Mouse (Mus musculus) layer of hippocampus, postnatal 10 days (tissue): ENCODE results near the gene Pym1. TPM values are rescaled to one million over a fixed set of nuclear protein-coding genes. Genes with fewer than 3 reads are reported as not detected.

Experiments used
- DNase-seq, 2 experiments: peaks; one replicate each; pipeline ENCODE4 v3.0.0; 2021; ENCODE audit warnings: low spot score in 2 of 2
- total RNA-seq, 2 experiments: library from RNA; stranded (reverse); gene quantifications; 2 replicates each; pipeline ENCODE4 v1.2.3; 2021

The Pym1 gene
- total RNA-seq, 2 experiments from 2014 or later, result 34.9 to 35.1 TPM

GRCm38 (mm10) chr10:128744680-128745601, 2.7 kb upstream of the Pym1 start, which contains the start of gene Dgka:
Gene Dgka (minus strand): TSS chr10:128744855.
- DNase-seq, result peak in 1 of 2 experiments; percentile 14

DNA sequence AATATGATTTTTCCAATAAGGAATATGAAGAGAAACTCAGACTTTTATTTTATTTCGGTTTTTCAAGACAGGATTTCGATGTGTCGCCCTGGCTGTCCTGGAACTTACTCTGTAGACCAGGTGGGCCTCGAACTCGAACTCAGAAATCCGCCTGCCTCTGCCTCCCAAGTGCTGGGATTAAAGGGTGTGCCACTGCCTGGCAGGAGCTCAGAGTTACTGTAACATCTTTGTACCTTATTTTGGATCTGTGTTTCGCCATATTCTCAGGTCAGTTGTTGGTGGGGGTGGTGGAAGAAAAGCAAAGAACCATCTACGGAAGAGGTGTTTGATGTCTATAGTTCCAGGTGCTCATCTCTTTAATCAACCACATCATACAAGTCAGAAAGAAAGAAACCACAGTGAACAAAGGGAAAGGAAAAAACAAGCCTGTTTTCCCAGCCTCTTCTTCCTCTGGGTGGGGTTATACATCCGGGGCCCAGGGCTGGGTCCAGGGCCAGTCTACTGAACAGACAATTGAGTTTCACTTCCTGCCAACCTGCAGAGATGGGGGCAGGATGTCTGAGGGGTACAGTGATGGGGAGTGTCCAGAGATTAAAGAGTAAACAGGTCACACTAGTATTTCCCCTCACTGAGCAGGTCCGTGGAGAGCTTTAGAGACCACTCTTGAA, 1.6 kb upstream of the Pym1 start:
- DNase-seq, result no peak

- DNase-seq, result no peak
These were observed 580 bp upstream of the Pym1 start for GRCm38 (mm10) chr10:128746972-128747645.

- DNase-seq, result peak; percentile 76 to 80
These were observed 669 bp downstream of the Pym1 start for GRCm38 (mm10) chr10:128748252-128748864.

DNA sequence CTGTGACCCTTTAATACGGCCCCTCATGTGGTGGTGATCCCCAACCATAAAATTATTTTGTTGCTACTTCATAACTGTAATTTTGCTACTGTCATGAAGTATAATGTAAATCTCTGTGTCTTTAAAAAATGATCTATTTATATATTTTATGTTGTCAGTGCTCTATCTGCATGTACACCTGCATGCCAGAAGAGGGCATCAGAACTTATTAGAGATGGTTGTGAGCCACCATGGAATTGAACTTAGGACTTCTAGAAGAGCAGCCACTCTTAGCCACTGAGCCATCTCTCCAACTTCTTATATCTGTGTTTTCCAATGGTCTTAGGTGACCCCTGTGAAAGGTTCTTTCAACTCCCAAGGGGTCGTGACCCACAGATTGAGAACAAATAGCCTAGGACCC, 25.2 kb downstream of the Pym1 start:
- DNase-seq, result no peak

- DNase-seq, result no peak
These were observed 26.0 kb downstream of the Pym1 start for GRCm38 (mm10) chr10:128773685-128774084.

GRCm38 (mm10) chr10:128778441-128778840, 30.8 kb downstream of the Pym1 start:
- no peak for DNase-seq

GRCm38 (mm10) chr10:128779011-128779795, 31.5 kb downstream of the Pym1 start:
- no peak for DNase-seq

- DNase-seq, result no peak
These were observed 32.5 kb downstream of the Pym1 start for GRCm38 (mm10) chr10:128780200-128780599.

DNA sequence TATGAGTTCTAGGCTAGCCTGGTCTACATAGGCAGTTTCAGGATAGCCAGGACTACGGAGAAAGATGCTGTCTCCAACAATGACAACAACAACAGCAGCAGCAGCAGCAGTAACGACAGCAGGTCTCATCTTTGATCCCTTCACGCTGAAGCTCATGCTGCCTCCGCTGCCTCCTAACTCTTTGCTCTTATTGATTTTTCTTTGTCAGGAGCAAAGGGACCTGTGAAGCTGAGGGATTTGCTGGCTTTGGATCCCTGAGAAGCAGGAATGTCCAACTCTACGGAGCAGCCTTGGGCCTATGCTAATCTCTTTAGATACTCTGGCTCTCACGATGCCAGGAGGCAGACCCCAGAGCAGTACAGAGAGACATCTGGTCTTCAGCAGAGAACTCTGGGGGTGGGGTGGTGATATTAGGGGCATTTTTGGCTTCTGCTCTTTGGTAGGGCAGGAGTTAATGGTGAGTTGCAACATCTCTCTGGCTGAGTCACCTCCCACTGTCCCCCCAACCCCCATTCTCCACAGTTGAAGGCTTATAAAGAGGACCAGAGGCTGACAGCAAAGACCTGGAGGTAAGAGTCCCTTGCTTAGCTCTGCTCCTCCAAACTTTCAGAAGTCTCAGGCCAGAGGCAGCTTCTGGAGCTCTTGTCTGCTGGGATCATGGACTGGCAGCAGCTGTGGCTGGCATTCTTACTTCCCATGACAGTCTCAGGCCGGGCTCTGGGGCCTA, 42.9 kb downstream of the Pym1 start, which contains the start of gene Mmp19:
Gene Mmp19 (plus strand): TSS at position 513 of the 727 bp plus-strand sequence.
- no peak for DNase-seq

GRCm38 (mm10) chr10:128792041-128792440, 44.4 kb downstream of the Pym1 start:
- DNase-seq, result no peak

DNA sequence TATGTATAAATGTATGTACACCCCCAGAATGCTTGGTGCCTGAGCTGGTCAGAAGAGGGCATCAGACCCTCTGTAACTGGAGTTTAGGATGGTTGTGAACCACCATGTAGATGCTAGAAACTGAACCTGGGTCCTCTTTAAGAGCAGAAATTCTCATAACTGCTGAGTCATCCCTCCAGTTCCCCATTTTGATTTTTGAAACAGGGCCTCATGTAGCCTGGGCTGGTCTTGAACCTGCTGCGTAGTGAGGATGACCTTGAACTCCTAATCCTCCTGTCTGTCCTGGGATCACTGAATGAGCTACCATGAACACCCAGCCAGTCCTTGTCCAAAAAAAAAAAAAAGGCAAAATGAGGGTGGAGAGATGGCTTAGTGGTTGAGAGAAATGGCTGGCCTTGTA, 45.6 kb downstream of the Pym1 start:
- DNase-seq, result no peak

GRCm38 (mm10) chr10:128794391-128794790, 46.7 kb downstream of the Pym1 start:
- DNase-seq, result no peak

DNA sequence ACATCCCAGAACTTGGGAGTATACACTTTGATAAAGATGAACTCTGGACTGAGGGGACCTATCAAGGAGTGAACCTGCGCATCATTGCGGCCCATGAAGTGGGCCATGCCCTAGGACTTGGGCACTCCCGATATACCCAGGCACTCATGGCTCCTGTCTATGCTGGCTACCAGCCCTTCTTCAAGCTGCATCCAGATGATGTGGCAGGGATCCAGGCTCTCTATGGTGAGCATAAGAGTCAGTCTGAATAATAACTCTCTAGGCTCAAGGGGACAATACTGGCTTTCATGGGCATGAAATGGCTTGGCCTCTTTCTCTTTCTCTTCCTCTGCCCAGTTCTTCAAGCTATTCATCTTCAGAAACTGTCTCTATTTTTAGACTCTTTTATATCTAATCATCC, 47.9 kb downstream of the Pym1 start:
- DNase-seq, result no peak

- no peak for DNase-seq
These were observed 51.0 kb downstream of the Pym1 start for GRCm38 (mm10) chr10:128798676-128799075.

DNA sequence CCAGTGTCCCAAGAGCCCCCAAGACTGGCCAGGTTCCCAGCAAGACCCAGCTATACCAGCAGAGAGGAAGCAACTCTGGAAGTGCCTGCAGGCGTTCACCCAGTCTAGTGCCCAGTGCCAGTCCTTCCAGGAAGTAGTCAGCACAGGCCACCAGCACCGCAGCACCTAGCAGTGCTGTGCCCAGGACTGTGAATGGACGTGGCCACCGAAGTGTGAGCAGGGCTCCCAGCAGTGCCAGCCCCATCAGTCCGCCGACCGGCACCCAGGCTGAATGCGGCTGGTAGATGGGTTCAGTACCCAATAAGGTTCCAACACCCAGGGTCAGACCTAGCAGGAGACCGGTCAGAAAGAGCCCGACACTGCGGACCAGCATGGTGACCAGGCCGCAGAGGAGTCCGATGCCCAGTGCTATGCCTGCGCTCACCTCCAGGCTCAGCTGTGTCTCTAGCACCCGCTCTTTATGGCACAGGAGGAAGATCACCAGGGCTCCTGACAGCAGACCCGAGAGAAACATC, 54.3 kb downstream of the Pym1 start:
- DNase-seq, result no peak

DNA sequence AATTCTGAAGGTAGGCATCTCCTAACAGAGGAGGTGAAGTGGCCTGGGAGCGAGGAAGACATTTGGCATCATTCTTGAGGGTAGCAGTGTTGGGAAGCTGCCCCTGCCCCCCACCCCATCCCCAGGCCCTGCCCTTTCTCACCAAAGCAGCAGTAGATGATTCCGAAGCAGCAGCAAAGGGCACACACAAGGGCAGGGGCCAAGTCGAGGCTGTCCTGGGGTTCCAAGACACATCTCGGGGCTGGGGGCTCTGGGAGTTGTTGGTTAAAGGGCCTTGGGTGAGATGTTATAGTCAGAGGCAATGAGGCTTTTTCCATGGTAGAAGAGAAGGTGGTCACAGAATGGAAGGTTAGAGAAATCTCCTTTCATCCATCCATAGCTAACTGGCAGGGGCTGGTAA, 55.3 kb downstream of the Pym1 start:
- no peak for DNase-seq

GRCm38 (mm10) chr10:128803361-128803760, 55.7 kb downstream of the Pym1 start:
- DNase-seq, result no peak

- DNase-seq, result peak; percentile 68 to 73
These were observed 56.1 kb downstream of the Pym1 start, which contains the start of gene Dnajc14 for GRCm38 (mm10) chr10:128803771-128804270. Gene Dnajc14 (plus strand): TSS chr10:128804062.
